Mouse (Mus musculus) liver, embryonic 14.5 days (tissue): ENCODE results near the gene Nup210. TPM values are rescaled to one million over a fixed set of nuclear protein-coding genes. Genes with fewer than 3 reads are reported as not detected.

Source experiments
- ATAC-seq: fragments of 200-750 bp; cut with Nextera tagmentation; 2 replicates; pipeline ENCODE4 v1.8.0; 2017; ENCODE audit warnings: moderate number of reproducible peaks, mild to moderate bottlenecking, moderate library complexity; ENCODE audit not compliant: insufficient read depth
- DNase-seq, 3 experiments: peaks; one replicate each; pipeline ENCODE4 v3.0.0-alpha.2; 2012 to 2013; ENCODE audit warnings: low read depth in 3 of 3, low spot score in 3 of 3
- H3K27ac ChIP-seq: fragments of 300-500 bp; sonication (generic); 2 replicates; pipeline ENCODE4 v1.5.1; 2014; ENCODE audit warnings: moderate library complexity, mild to moderate bottlenecking, control low read depth, inconsistent platforms
- H3K27me3 ChIP-seq: fragments of 300-500 bp; sonication (generic); 2 replicates; pipeline ENCODE4 v1.6.1; 2014; ENCODE audit warnings: mild to moderate bottlenecking, low read length, moderate library complexity; ENCODE audit not compliant: control insufficient read depth, insufficient read depth
- H3K36me3 ChIP-seq: fragments of 300-500 bp; sonication (generic); replicated peaks from 2 replicates; pipeline ENCODE4 v1.6.1; 2014; ENCODE audit warnings: low read depth; ENCODE audit not compliant: control insufficient read depth, insufficient read depth
- H3K4me1 ChIP-seq, 2 experiments: fragments of 200-500 bp in 1 of 2; fragments of 300-500 bp in 1 of 2; sonication (generic) in 1 of 2; replicated peaks; 2 replicates each; pipeline ENCODE4 v1.6.1; 2012 to 2014; ENCODE audit warnings: antibody characterized with exemption in 1 of 2, inconsistent platforms in 1 of 2, low read length in 1 of 2; ENCODE audit not compliant: control insufficient read depth in 2 of 2, insufficient read depth in 2 of 2
- H3K4me2 ChIP-seq: fragments of 300-500 bp; sonication (generic); 2 replicates; pipeline ENCODE4 v1.6.1; 2014; ENCODE audit warnings: low read depth, mild to moderate bottlenecking, control low read depth, moderate library complexity
- H3K4me3 ChIP-seq, 2 experiments: fragments of 200-500 bp in 1 of 2; fragments of 300-500 bp in 1 of 2; sonication (generic) in 1 of 2; 2 replicates each; pipeline ENCODE4 v1.5.1; 2012 to 2014; ENCODE audit warnings: low read depth in 2 of 2, low read length in 2 of 2, mild to moderate bottlenecking in 2 of 2, control low read depth in 1 of 2, inconsistent platforms in 1 of 2, moderate library complexity in 1 of 2; ENCODE audit not compliant: insufficient read depth in 1 of 2
- H3K9ac ChIP-seq: fragments of 300-500 bp; sonication (generic); replicated peaks from 2 replicates; pipeline ENCODE4 v1.6.1; 2014; ENCODE audit warnings: mild to moderate bottlenecking, control low read depth, moderate library complexity
- H3K9me3 ChIP-seq: fragments of 300-500 bp; sonication (generic); 2 replicates; pipeline ENCODE4 v1.6.1; 2016; ENCODE audit warnings: low read length, mixed read lengths; ENCODE audit not compliant: control insufficient read depth
- CTCF ChIP-seq: IDR thresholded peaks from 2 replicates; pipeline ENCODE4 v1.5.1; 2016; ENCODE audit warnings: antibody characterized with exemption, low read depth, control low read depth
- EP300 ChIP-seq: IDR thresholded peaks from 2 replicates; pipeline ENCODE4 v1.6.1; 2016; ENCODE audit warnings: antibody characterized with exemption, low read depth
- WGBS: fragments of 180-500 bp; shearing (Covaris S2); extraction: QIAGEN DNeasy Blood & Tissue Kit; methylation state at CpG from one replicate; pipeline ENCODE4 v1.1.7; 2014; ENCODE audit not compliant: insufficient replicate concordance; 5-methylcytosine and 5-hydroxymethylcytosine counted together
- polyA plus RNA-seq, 2 experiments: library from polyadenylated mRNA; depleted of rRNA in 1 of 2; stranded (reverse) in 1 of 2; unstranded in 1 of 2; fragments of >200 nt; fragmentation: Nextera tagmentation in 1 of 2; extraction: Ambion mirVana in 1 of 2; gene quantifications; 2 replicates each; pipeline versions ENCODE4 v1.2.1 to v1.2.3; 2012 to 2014

The Nup210 gene
- 24.4 and 32.4 TPM in 2 replicates for polyA plus RNA-seq (2012; rRNA removed)
- polyA plus RNA-seq (2014; fragmentation: Nextera tagmentation; extraction: Ambion mirVana), result 35.1 and 38.5 TPM in 2 replicates

DNA sequence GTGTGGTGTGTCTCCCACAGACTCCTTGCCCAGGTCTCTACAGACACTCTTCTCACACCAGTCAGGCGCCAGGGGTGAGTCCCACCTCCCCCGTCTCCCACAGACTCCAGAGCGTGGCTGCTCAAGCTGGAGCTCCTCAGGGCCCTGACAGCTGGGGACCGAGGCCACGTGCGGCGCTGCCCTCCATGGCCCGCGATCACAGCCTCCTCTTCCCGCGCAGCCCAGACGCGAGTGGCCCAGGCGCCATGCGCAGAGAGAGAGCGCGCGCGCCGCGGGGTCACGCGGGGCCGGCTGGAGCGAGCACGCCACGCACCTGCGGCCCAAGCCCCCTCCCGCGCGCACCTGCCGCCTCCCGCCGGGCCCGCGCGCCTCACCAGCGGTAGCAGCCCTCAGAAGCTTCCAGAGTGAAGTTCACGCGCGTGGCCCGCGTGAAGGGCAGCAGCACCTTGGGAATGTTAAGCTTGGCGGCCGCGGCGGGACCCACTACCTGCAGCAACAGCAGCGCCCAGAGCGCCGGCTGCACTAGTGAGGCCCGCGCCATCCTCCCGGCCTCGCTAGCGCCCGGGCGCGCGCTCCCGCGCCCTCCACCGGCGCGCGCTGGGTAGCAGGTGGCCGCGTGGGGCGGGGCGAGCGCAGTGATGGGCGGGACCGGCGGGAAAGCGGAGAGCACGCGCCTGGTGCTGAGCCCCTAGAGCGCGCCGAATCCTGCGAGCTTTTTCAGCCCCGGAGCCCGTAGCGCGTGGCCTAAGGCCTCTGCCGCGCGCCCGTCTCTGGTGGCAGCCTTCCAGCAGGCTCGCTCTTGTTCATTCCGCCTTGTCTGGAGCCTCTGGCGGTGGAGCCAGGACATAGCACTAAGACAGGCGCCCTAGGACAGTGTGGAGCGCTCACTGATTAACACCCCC, at the start of gene Nup210:
Gene Nup210 (minus strand): TSS at position 586 of the 902 bp plus-strand sequence.
- ATAC-seq (peak; percentile 88), DNase-seq (peak; percentile 75 to 82 (median 79))
- Histone ChIP-seq H3K4me3 (peak within 1 kb of the TSS; percentile 73 to 76), H3K9ac (peak within 1 kb of the TSS; percentile 79), H3K4me1 (peaks cover 44 to 48% of the 10 kb centered on the region in 2 experiments), H3K9me3 (no peaks in the 10 kb centered on the region), H3K4me2 (peak within 1 kb of the TSS; percentile 67), H3K36me3 (peaks cover 5% of the 10 kb centered on the region; the same call in 1 of the 2 replicates), H3K27ac (peak within 1 kb of the TSS; percentile 68), H3K27me3 (no peaks in the 10 kb centered on the region)
- no peak for TF ChIP-seq EP300
- peak; percentile 77 for TF ChIP-seq CTCF
- under 1% methylated on average over 84 of the region's 93 CpGs for whole genome bisulfite sequencing

DNA sequence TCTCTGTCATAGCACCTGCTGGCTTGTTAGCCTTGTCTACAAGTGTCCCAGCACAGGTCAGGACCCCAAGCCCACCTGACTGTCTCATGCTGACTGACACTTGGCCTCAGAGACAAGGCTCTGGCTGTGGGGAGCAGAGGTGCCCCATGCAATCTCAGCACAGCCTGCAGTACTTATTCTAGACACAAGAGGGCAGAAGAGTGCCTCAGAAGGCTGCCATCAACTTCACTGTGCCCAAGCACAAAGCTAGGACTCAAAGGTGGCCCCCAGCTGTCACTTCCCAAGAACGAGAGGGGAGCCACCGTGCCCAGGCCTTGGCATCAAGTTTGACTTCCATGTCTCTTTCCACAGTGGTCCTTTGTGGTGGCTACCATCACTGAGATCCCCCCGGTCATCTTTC, 48.6 kb upstream of the Nup210 start:
- peak; percentile 69 to 72 (median 70) for DNase-seq
- H3K27ac ChIP-seq, result peak overlapping the region; percentile 99

DNA sequence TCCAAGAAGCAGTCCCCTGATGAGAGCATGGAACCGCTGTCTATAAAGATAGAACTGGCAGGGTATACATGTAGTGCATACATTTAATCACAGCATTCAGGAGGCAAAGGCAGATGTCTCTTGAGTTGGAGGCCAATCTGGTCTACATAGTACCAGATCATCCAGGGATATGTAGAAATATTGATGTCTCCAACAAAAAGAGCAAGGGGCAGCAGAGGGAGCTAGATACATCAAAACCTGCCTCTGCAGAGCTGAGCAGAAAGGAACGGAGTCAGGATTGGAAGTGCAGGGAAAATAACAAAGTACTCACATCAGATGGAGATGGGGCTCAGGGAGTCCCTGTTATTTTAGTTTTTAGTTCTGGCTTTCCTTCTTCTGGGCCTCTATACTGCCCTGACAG, 48.0 kb upstream of the Nup210 start:
- Histone ChIP-seq H3K9me3 (no peaks in the 10 kb centered on the region), H3K27me3 (no peaks in the 10 kb centered on the region), H3K9ac (peak overlapping the region; percentile 72), H3K36me3 (no peaks in the 10 kb centered on the region; the same call in 1 of the 2 replicates), H3K4me3 (no peak overlapping the region), H3K27ac (peak overlapping the region; percentile 99), H3K4me1 (peaks cover 54 to 56% of the 10 kb centered on the region in 2 experiments), H3K4me2 (peak overlapping the region; percentile 76)
- ATAC-seq, result no peak
- no peak for DNase-seq
- no peak for TF ChIP-seq EP300
- WGBS, result 84% methylated on average over 2 of the region's 2 CpGs

More for the DNA sequence above, 48.6 kb upstream of the Nup210 start:
- ATAC-seq, result no peak
- H3K9ac ChIP-seq, result no peak overlapping the region
- no peak overlapping the region for H3K4me3 ChIP-seq
- no peak overlapping the region for H3K4me2 ChIP-seq
- no peaks in the 10 kb centered on the region for H3K9me3 ChIP-seq
- H3K36me3 ChIP-seq, result no peaks in the 10 kb centered on the region; the same call in 1 of the 2 replicates
- H3K4me1 ChIP-seq, result peaks cover 49 to 52% of the 10 kb centered on the region in 2 experiments
- peak; percentile 99 for TF ChIP-seq CTCF
- TF ChIP-seq EP300, result no peak
- no peaks in the 10 kb centered on the region for H3K27me3 ChIP-seq
- 40% methylated on average over 3 of the region's 3 CpGs for WGBS

DNA sequence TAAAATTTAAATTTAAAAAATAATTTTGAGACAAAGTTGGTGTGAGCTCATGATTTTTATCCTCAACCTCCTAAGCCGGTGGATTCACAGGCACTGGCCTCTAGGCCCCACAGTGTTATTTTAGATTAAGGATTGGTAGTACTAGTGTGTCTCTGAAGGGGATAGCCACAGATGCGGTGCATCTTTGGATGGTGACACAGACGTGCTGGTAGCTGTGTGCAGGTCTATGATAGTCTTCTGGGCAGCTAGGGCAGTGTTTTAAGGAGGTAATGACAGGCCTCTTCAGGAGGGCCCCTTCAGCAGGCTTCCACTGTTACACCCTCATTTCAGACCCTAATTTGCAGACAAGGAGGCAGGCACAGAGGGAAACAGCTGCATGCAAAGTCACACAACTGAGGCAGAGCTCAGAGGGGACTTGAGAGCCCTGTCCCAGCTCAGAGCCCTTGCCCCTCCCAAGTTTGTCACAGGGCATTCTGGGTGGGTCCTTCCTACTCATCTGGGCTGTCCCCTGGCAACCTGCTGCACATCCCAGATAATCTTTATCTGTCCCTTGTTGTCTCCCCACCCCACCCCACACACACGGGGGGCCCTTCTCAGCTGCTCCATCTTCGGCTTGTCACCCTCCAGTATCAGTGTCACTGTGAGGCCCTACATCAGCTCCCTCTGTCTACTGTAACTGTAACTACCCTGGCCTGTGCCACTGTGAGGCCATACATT, 46.7 kb upstream of the Nup210 start:
- 14% methylated on average over 5 of the region's 5 CpGs for WGBS
- Histone ChIP-seq H3K27ac (peak overlapping the region; percentile 99), H3K36me3 (no peaks in the 10 kb centered on the region; the same call in 1 of the 2 replicates), H3K9ac (peak overlapping the region; percentile 72), H3K4me1 (peaks cover 66 to 67% of the 10 kb centered on the region in 2 experiments), H3K4me2 (peak overlapping the region; percentile 76), H3K4me3 (peak overlapping the region; percentile 28 to 33; a peak in 3 of 4 replicates), H3K27me3 (no peaks in the 10 kb centered on the region), H3K9me3 (no peaks in the 10 kb centered on the region)
- DNase-seq (peak; percentile 91 to 94 (median 93)), ATAC-seq (peak; percentile 94)
- TF ChIP-seq CTCF, result peak; percentile 86
- peak; percentile 97 for TF ChIP-seq EP300
